In the genomic region with DNA sequence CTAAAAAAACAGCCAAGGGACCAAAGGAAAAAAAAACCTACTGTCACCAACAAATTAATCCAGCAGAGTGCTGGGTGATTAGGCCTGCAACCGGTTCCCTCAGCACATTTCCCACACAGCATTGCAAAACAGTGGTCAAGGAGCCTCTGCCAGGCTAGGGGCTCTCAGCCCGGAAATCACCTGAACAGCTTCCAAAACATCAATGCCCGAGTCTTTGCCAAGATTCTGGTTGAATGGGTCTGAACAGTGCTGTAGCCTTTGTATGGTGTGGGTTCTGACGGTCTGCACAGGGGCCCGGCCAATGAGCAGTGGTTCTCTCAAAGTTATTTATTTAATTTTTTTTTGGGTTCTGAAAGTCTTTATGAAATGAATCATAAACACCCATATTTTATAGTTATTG, we compare ENCODE assay signal across 14 mouse cellular contexts. TPM values are rescaled to one million over a fixed set of nuclear protein-coding genes. Genes with fewer than 3 reads are reported as not detected.
DNase-seq lines count a peak whose midpoint lies in the region; ATAC-seq and TF ChIP-seq lines count a peak whose summit lies in the region.
"Had no signal": no experiment of that assay in that cellular context is flagged by ENCODE, and none has a peak within 500 bp of the region (broad histone marks: within the 10 kb centered on the region; RNA-seq: fewer than 3 reads in every experiment).

No protein-coding gene starts in this region.

- H3K9me3 ChIP-seq in forebrain, embryonic 13.5 days (replicated peaks), result no peaks in the 10 kb centered on the region
- no peaks in the 10 kb centered on the region for H3K9me3 ChIP-seq in forebrain, embryonic 10.5 days
- no peaks in the 10 kb centered on the region for H3K9me3 ChIP-seq in midbrain, embryonic 11.5 days (ENCODE audit: control insufficient read depth, low read length)
- H3K9me3 ChIP-seq in midbrain, embryonic 16.5 days (replicated peaks; ENCODE audit: control insufficient read depth, low read length, poor library complexity, severe bottlenecking), result no peaks in the 10 kb centered on the region
- no peaks in the 10 kb centered on the region for H3K9me3 ChIP-seq in lung, embryonic 14.5 days (ENCODE audit: low read depth, low read length)
- H3K9me3 ChIP-seq: embryonic facial prominence, embryonic 10.5 days; limb, embryonic 15.5 days; neural tube, embryonic 12.5 days had no signal

- 0 out of 2 replicates have a peak, but pooled peaks cover 7% of the 10 kb centered on the region for H3K4me1 ChIP-seq in forebrain, embryonic 13.5 days
- peaks cover 11% of the 10 kb centered on the region for H3K4me1 ChIP-seq in forebrain, embryonic 10.5 days
- H3K4me1 ChIP-seq in midbrain, embryonic 11.5 days (ENCODE audit: control insufficient read depth, insufficient read depth, low read length), result no peaks in the 10 kb centered on the region
- no peaks in the 10 kb centered on the region for H3K4me1 ChIP-seq in midbrain, embryonic 16.5 days (ENCODE audit: control insufficient read depth, insufficient read depth, low read length)
- no peaks in the 10 kb centered on the region for H3K4me1 ChIP-seq in lung, embryonic 14.5 days (ENCODE audit: insufficient read depth)
- H3K4me1 ChIP-seq: neural tube, embryonic 12.5 days had no signal

- H3K9ac ChIP-seq in forebrain, embryonic 13.5 days, result no peak overlapping the region
- H3K9ac ChIP-seq in midbrain, embryonic 11.5 days (ENCODE audit: low read length), result no peak overlapping the region
- H3K9ac ChIP-seq in midbrain, embryonic 16.5 days (ENCODE audit: low read depth, low read length), result no peak overlapping the region
- no peak overlapping the region for H3K9ac ChIP-seq in lung, embryonic 14.5 days
- H3K9ac ChIP-seq: limb, embryonic 15.5 days; neural tube, embryonic 12.5 days had no signal

- WGBS in forebrain, embryonic 13.5 days, result 41% methylated on average over 5 of the region's 5 CpGs
- 76% methylated on average over 5 of the region's 5 CpGs for WGBS in forebrain, embryonic 10.5 days
- 72% methylated on average over 5 of the region's 5 CpGs for WGBS in midbrain, embryonic 11.5 days
- 50% methylated on average over 5 of the region's 5 CpGs for WGBS in midbrain, embryonic 16.5 days
- WGBS in lung, embryonic 14.5 days, result 57% methylated on average over 5 of the region's 5 CpGs

- no peak for TF ChIP-seq POLR2A in brain, embryonic 14.5 days (IDR thresholded peaks at IDR 0.05; ENCODE audit: borderline replicate concordance, extremely low read depth, insufficient read depth, insufficient read length, poor library complexity, severe bottlenecking)

- 0 out of 2 replicates have a peak overlapping the region, but pooled peaks have one; percentile 21 for H3K27ac ChIP-seq in forebrain, embryonic 13.5 days
- no peak overlapping the region for H3K27ac ChIP-seq in forebrain, embryonic 10.5 days
- no peak overlapping the region for H3K27ac ChIP-seq in midbrain, embryonic 11.5 days (ENCODE audit: low read depth, low read length)
- no peak overlapping the region; the same call in 1 of the 2 replicates for H3K27ac ChIP-seq in midbrain, embryonic 16.5 days (ENCODE audit: low read length)
- H3K27ac ChIP-seq in lung, embryonic 14.5 days (ENCODE audit: low read depth), result no peak overlapping the region
- H3K27ac ChIP-seq: limb, embryonic 15.5 days; neural tube, embryonic 12.5 days had no signal

- H3K27me3 ChIP-seq in forebrain, embryonic 13.5 days, result no peaks in the 10 kb centered on the region
- H3K27me3 ChIP-seq in forebrain, embryonic 10.5 days (ENCODE audit: poor library complexity, severe bottlenecking), result no peaks in the 10 kb centered on the region
- no peaks in the 10 kb centered on the region for H3K27me3 ChIP-seq in midbrain, embryonic 11.5 days (ENCODE audit: control insufficient read depth, insufficient read depth, low read length)
- no peaks in the 10 kb centered on the region for H3K27me3 ChIP-seq in midbrain, embryonic 16.5 days (ENCODE audit: control insufficient read depth, insufficient read depth, low read depth, low read length)
- no peaks in the 10 kb centered on the region for H3K27me3 ChIP-seq in lung, embryonic 14.5 days (ENCODE audit: insufficient read depth, low read length)
- H3K27me3 ChIP-seq: limb, embryonic 15.5 days; neural tube, embryonic 12.5 days had no signal

- no peak for ATAC-seq in forebrain, embryonic 13.5 days
- ATAC-seq in midbrain, embryonic 11.5 days (ENCODE audit: low FRiP score), result no peak
- no peak; the same call in 1 of the 2 replicates for ATAC-seq in midbrain, embryonic 16.5 days
- no peak for ATAC-seq in lung, embryonic 14.5 days (ENCODE audit: insufficient read depth)

- no peak overlapping the region for H3K4me3 ChIP-seq in forebrain, embryonic 13.5 days
- H3K4me3 ChIP-seq in forebrain, embryonic 10.5 days, result no peak overlapping the region
- no peak overlapping the region for H3K4me3 ChIP-seq in midbrain, embryonic 11.5 days (ENCODE audit: low read depth, low read length)
- H3K4me3 ChIP-seq in midbrain, embryonic 16.5 days (ENCODE audit: low read depth, low read length), result no peak overlapping the region
- H3K4me3 ChIP-seq in lung, embryonic 14.5 days (ENCODE audit: low read depth, low read length), result no peak overlapping the region
- H3K4me3 ChIP-seq: embryonic facial prominence, embryonic 10.5 days; limb, embryonic 15.5 days; neural tube, embryonic 12.5 days had no signal

- H3K36me3 ChIP-seq in forebrain, embryonic 13.5 days (ENCODE audit: poor library complexity, severe bottlenecking), result peaks cover 50% of the 10 kb centered on the region
- H3K36me3 ChIP-seq in forebrain, embryonic 10.5 days (replicated peaks), result peaks cover 52% of the 10 kb centered on the region
- peaks cover 15% of the 10 kb centered on the region for H3K36me3 ChIP-seq in midbrain, embryonic 11.5 days (ENCODE audit: control insufficient read depth, insufficient read depth, low read length)
- H3K36me3 ChIP-seq in midbrain, embryonic 16.5 days (ENCODE audit: control insufficient read depth, insufficient read depth, low read length), result peaks cover 36% of the 10 kb centered on the region
- H3K36me3 ChIP-seq in lung, embryonic 14.5 days (ENCODE audit: insufficient read depth), result peaks cover 42% of the 10 kb centered on the region

- no peak overlapping the region for H3K4me2 ChIP-seq in forebrain, embryonic 13.5 days
- no peak overlapping the region for H3K4me2 ChIP-seq in midbrain, embryonic 11.5 days
- no peak overlapping the region for H3K4me2 ChIP-seq in midbrain, embryonic 16.5 days (ENCODE audit: low read length)
- H3K4me2 ChIP-seq in lung, embryonic 14.5 days, result no peak overlapping the region
- H3K4me2 ChIP-seq: heart, embryonic 11.5 days; limb, embryonic 15.5 days; neural tube, embryonic 12.5 days had no signal

- DNase-seq in forebrain, embryonic 10.5 days (ENCODE audit: extremely low spot score, low spot score), result no peak
- DNase-seq in midbrain, embryonic 11.5 days (ENCODE audit: low spot score, missing footprints), result peak; percentile 84
- DNase-seq in brain, embryonic 14.5 days (ENCODE audit: low read depth), result peak; percentile 83
- DNase-seq in lung, embryonic 14.5 days, result peak; percentile 12
- no peak for DNase-seq in gastrocnemius, postnatal 4 days (ENCODE audit: low spot score in 2 of 2)
- no peak for DNase-seq in kidney, postnatal 14 days
- DNase-seq: B cell, adult 2 months; kidney, postnatal 4 days had no signal

- TF ChIP-seq CTCF in brain, embryonic 14.5 days (IDR thresholded peaks at IDR 0.05; ENCODE audit: borderline replicate concordance, extremely low read depth, insufficient read depth, insufficient read length), result no peak
- no peak for TF ChIP-seq CTCF in lung, embryonic 14.5 days (IDR thresholded peaks at IDR 0.05; ENCODE audit: low read depth)

RNA-seq across cellular contexts. Expression of gene Actr1a, which starts 20.1 kb away (rescaled TPM):
- polyA plus RNA-seq in forebrain, embryonic 13.5 days (2015; fragmentation: Nextera tagmentation; extraction: Ambion mirVana), result 285 and 307 TPM in 2 replicates
- polyA plus RNA-seq in forebrain, embryonic 10.5 days (2016; fragmentation: Nextera tagmentation; extraction: Ambion mirVana), result 172 and 185 TPM in 2 replicates
- 228 and 233 TPM in 2 replicates for polyA plus RNA-seq in midbrain, embryonic 11.5 days (2014; fragmentation: Nextera tagmentation; extraction: Ambion mirVana)
- 378 and 383 TPM in 2 replicates for polyA plus RNA-seq in midbrain, embryonic 16.5 days (2015; fragmentation: Nextera tagmentation; extraction: Ambion mirVana)
- 224 and 264 TPM in 2 replicates for polyA plus RNA-seq in brain, embryonic 14.5 days (2012; rRNA removed)
- 148 and 149 TPM in 2 replicates for polyA plus RNA-seq in lung, embryonic 14.5 days (2014; fragmentation: Nextera tagmentation; extraction: Ambion mirVana)
- total RNA-seq in gastrocnemius, postnatal 4 days (2021), result 10 to 100 TPM; 80.8 to 88.7 TPM

RNA-seq across cellular contexts. Expression of gene Sufu, which starts 21.2 kb away (rescaled TPM):
- 28.0 and 30.3 TPM in 2 replicates for polyA plus RNA-seq in forebrain, embryonic 13.5 days (2015; fragmentation: Nextera tagmentation; extraction: Ambion mirVana)
- 47.5 and 50.8 TPM in 2 replicates for polyA plus RNA-seq in forebrain, embryonic 10.5 days (2016; fragmentation: Nextera tagmentation; extraction: Ambion mirVana)
- polyA plus RNA-seq in midbrain, embryonic 11.5 days (2014; fragmentation: Nextera tagmentation; extraction: Ambion mirVana), result 33.7 and 38.7 TPM in 2 replicates
- polyA plus RNA-seq in midbrain, embryonic 16.5 days (2015; fragmentation: Nextera tagmentation; extraction: Ambion mirVana), result 19.0 and 22.5 TPM in 2 replicates
- polyA plus RNA-seq in brain, embryonic 14.5 days (2012; rRNA removed), result 21.8 and 26.0 TPM in 2 replicates
- polyA plus RNA-seq in lung, embryonic 14.5 days (2014; fragmentation: Nextera tagmentation; extraction: Ambion mirVana), result 41.3 and 47.5 TPM in 2 replicates
- total RNA-seq in gastrocnemius, postnatal 4 days (2021), result 10 to 100 TPM; 20.1 to 23.5 TPM

RNA-seq across cellular contexts. Expression of gene 2310034G01Rik, which starts 25.4 kb away (rescaled TPM):
- 1.7 and 2.2 TPM in 2 replicates for polyA plus RNA-seq in forebrain, embryonic 13.5 days (2015; fragmentation: Nextera tagmentation; extraction: Ambion mirVana)
- 1.0 and 1.1 TPM in 2 replicates for polyA plus RNA-seq in forebrain, embryonic 10.5 days (2016; fragmentation: Nextera tagmentation; extraction: Ambion mirVana)
- polyA plus RNA-seq in midbrain, embryonic 11.5 days (2014; fragmentation: Nextera tagmentation; extraction: Ambion mirVana), result 1.2 and 1.6 TPM in 2 replicates
- 1.4 and 2.7 TPM in 2 replicates for polyA plus RNA-seq in midbrain, embryonic 16.5 days (2015; fragmentation: Nextera tagmentation; extraction: Ambion mirVana)
- polyA plus RNA-seq in brain, embryonic 14.5 days (2012; rRNA removed), result 2.1 TPM in 2 replicates
- 1.1 and 1.3 TPM in 2 replicates for polyA plus RNA-seq in lung, embryonic 14.5 days (2014; fragmentation: Nextera tagmentation; extraction: Ambion mirVana)
- total RNA-seq in gastrocnemius, postnatal 4 days (2021), result under 1 TPM; 0.59 to 0.70 TPM

RNA-seq across cellular contexts. Expression of gene Mfsd13a, which starts 34.6 kb away (rescaled TPM):
- 7.6 and 7.8 TPM in 2 replicates for polyA plus RNA-seq in forebrain, embryonic 13.5 days (2015; fragmentation: Nextera tagmentation; extraction: Ambion mirVana)
- 12.5 and 13.3 TPM in 2 replicates for polyA plus RNA-seq in forebrain, embryonic 10.5 days (2016; fragmentation: Nextera tagmentation; extraction: Ambion mirVana)
- polyA plus RNA-seq in midbrain, embryonic 11.5 days (2014; fragmentation: Nextera tagmentation; extraction: Ambion mirVana), result 4.3 and 5.5 TPM in 2 replicates
- 10.7 and 11.8 TPM in 2 replicates for polyA plus RNA-seq in midbrain, embryonic 16.5 days (2015; fragmentation: Nextera tagmentation; extraction: Ambion mirVana)
- polyA plus RNA-seq in brain, embryonic 14.5 days (2012; rRNA removed), result 16.1 and 18.2 TPM in 2 replicates
- 9.9 and 11.6 TPM in 2 replicates for polyA plus RNA-seq in lung, embryonic 14.5 days (2014; fragmentation: Nextera tagmentation; extraction: Ambion mirVana)
- total RNA-seq in gastrocnemius, postnatal 4 days (2021), result 1 to 10 TPM; 1.7 to 2.5 TPM

RNA-seq across cellular contexts. Expression of gene Cuedc2, which starts 37.0 kb away (rescaled TPM):
- polyA plus RNA-seq in forebrain, embryonic 13.5 days (2015; fragmentation: Nextera tagmentation; extraction: Ambion mirVana), result 304 and 309 TPM in 2 replicates
- 206 and 224 TPM in 2 replicates for polyA plus RNA-seq in forebrain, embryonic 10.5 days (2016; fragmentation: Nextera tagmentation; extraction: Ambion mirVana)
- 215 and 221 TPM in 2 replicates for polyA plus RNA-seq in midbrain, embryonic 11.5 days (2014; fragmentation: Nextera tagmentation; extraction: Ambion mirVana)
- polyA plus RNA-seq in midbrain, embryonic 16.5 days (2015; fragmentation: Nextera tagmentation; extraction: Ambion mirVana), result 313 and 332 TPM in 2 replicates
- polyA plus RNA-seq in brain, embryonic 14.5 days (2012; rRNA removed), result 206 and 246 TPM in 2 replicates
- polyA plus RNA-seq in lung, embryonic 14.5 days (2014; fragmentation: Nextera tagmentation; extraction: Ambion mirVana), result 132 and 145 TPM in 2 replicates
- 100 to 1,000 TPM; 106 to 120 TPM for total RNA-seq in gastrocnemius, postnatal 4 days (2021)

Comparison
In these comparisons a context has a peak if more than half of its experiments do, and no peak if none do; other contexts are left out.
1. DNase-seq: peak in midbrain, embryonic 11.5 days (single experiment), brain, embryonic 14.5 days (single experiment) and lung, embryonic 14.5 days (single experiment); none in forebrain, embryonic 10.5 days (single experiment), gastrocnemius, postnatal 4 days (0 of 2) and kidney, postnatal 14 days (single experiment).